Comparison of ENCODE assay signal across 8 mouse cellular contexts in the genomic region with DNA sequence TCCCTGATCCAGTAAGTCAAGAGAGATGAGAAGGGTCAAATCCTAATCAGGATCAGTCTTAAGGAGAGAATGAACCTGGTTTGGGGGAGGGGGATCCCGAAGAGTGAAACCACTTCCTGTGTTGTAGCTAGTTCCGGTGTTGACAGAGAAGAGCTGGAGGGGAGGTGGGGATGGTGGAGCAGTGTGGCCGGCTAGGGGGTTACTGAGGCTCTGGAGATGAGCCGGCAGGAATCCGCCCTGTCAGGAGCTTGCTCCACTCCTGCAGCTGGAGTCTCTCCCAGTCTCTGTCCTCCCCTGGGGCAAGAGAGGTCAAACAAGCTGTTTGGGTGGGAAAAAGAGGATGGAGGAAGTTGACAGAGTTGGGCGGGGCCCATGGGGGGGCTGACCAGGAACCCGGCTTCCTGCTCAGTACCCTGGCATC. TPM values are rescaled to one million over a fixed set of nuclear protein-coding genes. Genes with fewer than 3 reads are reported as not detected.
DNase-seq lines count a peak whose midpoint lies in the region; ATAC-seq and TF ChIP-seq lines count a peak whose summit lies in the region.

A gene (plus strand): TSS at position 126 of the 421 bp plus-strand sequence.

- peak; percentile 49 for DNase-seq in kidney, adult 18-20 months
- no peak for DNase-seq in kidney, adult 9 months
- DNase-seq in embryonic facial prominence, embryonic 11.5 days (ENCODE audit: low spot score) = peak; percentile 36
- no peak for DNase-seq in heart, postnatal 0 days (ENCODE audit: low spot score)
- no peak for DNase-seq in large intestine, adult 2 months (ENCODE audit: low read depth, low spot score)
- no peak for DNase-seq in stomach, postnatal 0 days (ENCODE audit: low spot score)

- no peaks in the 10 kb centered on the region for H3K27me3 ChIP-seq in embryonic facial prominence, embryonic 11.5 days (ENCODE audit: control insufficient read depth, insufficient read depth, low read length)
- no peaks in the 10 kb centered on the region for H3K27me3 ChIP-seq in heart, postnatal 0 days (ENCODE audit: control insufficient read depth, insufficient read depth, low read length)
- no peaks in the 10 kb centered on the region for H3K27me3 ChIP-seq in stomach, postnatal 0 days (ENCODE audit: control insufficient read depth, insufficient read depth, low read length)

- H3K27ac ChIP-seq in embryonic facial prominence, embryonic 11.5 days (replicated peaks; ENCODE audit: low read depth, low read length) = peak within 1 kb of the TSS; percentile 99
- H3K27ac ChIP-seq in heart, postnatal 0 days (ENCODE audit: low read depth) = peak within 1 kb of the TSS; percentile 93
- H3K27ac ChIP-seq in stomach, postnatal 0 days (replicated peaks) = peak within 1 kb of the TSS; percentile 97

- no peak within 1 kb of the TSS for H3K4me2 ChIP-seq in embryonic facial prominence, embryonic 11.5 days (ENCODE audit: low read depth, low read length)
- H3K4me2 ChIP-seq in heart, postnatal 0 days (ENCODE audit: low read depth, low read length) = peak within 1 kb of the TSS; percentile 79
- peak within 1 kb of the TSS; percentile 89 for H3K4me2 ChIP-seq in stomach, postnatal 0 days (replicated peaks; ENCODE audit: low read depth)

- no peak for TF ChIP-seq EP300 in heart, postnatal 0 days (IDR thresholded peaks at IDR 0.05; ENCODE audit: low read depth)
- TF ChIP-seq EP300 in stomach, postnatal 0 days (optimal IDR thresholded peaks at IDR 0.05) = no peak

- ATAC-seq in embryonic facial prominence, embryonic 11.5 days (replicated peaks; ENCODE audit: insufficient number of reproducible peaks, low FRiP score, low TSS enrichment, low read depth) = no peak
- ATAC-seq in heart, postnatal 0 days (ENCODE audit: insufficient read depth, low read depth) = no peak
- ATAC-seq in megakaryocyte-erythroid progenitor cell, adult 5-6 weeks (replicated peaks; ENCODE audit: low FRiP score, low TSS enrichment, poor library complexity, severe bottlenecking) = no peak
- ATAC-seq in stomach, postnatal 0 days (ENCODE audit: low FRiP score, low TSS enrichment) = peak; percentile 2; the same call in 1 of the 2 replicates
- ATAC-seq in frontal cortex, adult (ENCODE audit: low TSS enrichment) = no peak

- H3K4me1 ChIP-seq in embryonic facial prominence, embryonic 11.5 days (ENCODE audit: control insufficient read depth, insufficient read depth, low read length) = peaks cover 36% of the 10 kb centered on the region
- peaks cover 36% of the 10 kb centered on the region for H3K4me1 ChIP-seq in heart, postnatal 0 days (ENCODE audit: control insufficient read depth, insufficient read depth)
- H3K4me1 ChIP-seq in stomach, postnatal 0 days (replicated peaks; ENCODE audit: control insufficient read depth, insufficient read depth) = peaks cover 9% of the 10 kb centered on the region

- WGBS in embryonic facial prominence, embryonic 11.5 days = 12% methylated on average over 7 of the region's 7 CpGs
- 17% methylated on average over 6 of the region's 7 CpGs for WGBS in heart, postnatal 0 days
- 15% methylated on average over 7 of the region's 7 CpGs for WGBS in large intestine, adult 2 months
- 9% methylated on average over 7 of the region's 7 CpGs for WGBS in stomach, postnatal 0 days

- peak within 1 kb of the TSS; percentile 15; the same call in 1 of the 2 replicates for H3K4me3 ChIP-seq in embryonic facial prominence, embryonic 11.5 days (ENCODE audit: low read depth, low read length)
- H3K4me3 ChIP-seq in heart, postnatal 0 days (ENCODE audit: low read depth, low read length) = peak within 1 kb of the TSS; percentile 34; the same call in 1 of the 2 replicates
- H3K4me3 ChIP-seq in stomach, postnatal 0 days (ENCODE audit: low read depth, low read length) = no peak within 1 kb of the TSS

- H3K9me3 ChIP-seq in embryonic facial prominence, embryonic 11.5 days (replicated peaks; ENCODE audit: control insufficient read depth, low read length) = no peaks in the 10 kb centered on the region
- H3K9me3 ChIP-seq in heart, postnatal 0 days (replicated peaks; ENCODE audit: control insufficient read depth, low read length) = no peaks in the 10 kb centered on the region
- H3K9me3 ChIP-seq in stomach, postnatal 0 days (ENCODE audit: control insufficient read depth, low read length) = no peaks in the 10 kb centered on the region

- H3K36me3 ChIP-seq in embryonic facial prominence, embryonic 11.5 days (replicated peaks; ENCODE audit: control insufficient read depth, insufficient read depth, low read depth, low read length) = no peaks in the 10 kb centered on the region
- H3K36me3 ChIP-seq in heart, postnatal 0 days (replicated peaks; ENCODE audit: control insufficient read depth, insufficient read depth, low read length) = peaks cover 5% of the 10 kb centered on the region
- H3K36me3 ChIP-seq in stomach, postnatal 0 days (ENCODE audit: control insufficient read depth, insufficient read depth, low read length) = peaks cover 2% of the 10 kb centered on the region; the same call in 1 of the 2 replicates

- no peak within 1 kb of the TSS for H3K9ac ChIP-seq in embryonic facial prominence, embryonic 11.5 days (replicated peaks; ENCODE audit: low read length)
- H3K9ac ChIP-seq in heart, postnatal 0 days (replicated peaks; ENCODE audit: low read depth, low read length) = peak within 1 kb of the TSS; percentile 35; the same call in 1 of the 2 replicates
- H3K9ac ChIP-seq in stomach, postnatal 0 days (ENCODE audit: low read length) = no peak within 1 kb of the TSS

- no peak for TF ChIP-seq CTCF in heart, postnatal 0 days (IDR thresholded peaks at IDR 0.05; ENCODE audit: low read depth)
- TF ChIP-seq CTCF in stomach, postnatal 0 days (IDR thresholded peaks at IDR 0.05; ENCODE audit: low read depth) = no peak

RNA-seq across cellular contexts. Expression of the gene that starts here (rescaled TPM):
- 5.5 and 6.0 TPM in 2 replicates for polyA plus RNA-seq in embryonic facial prominence, embryonic 11.5 days (2014; fragmentation: Nextera tagmentation; extraction: Ambion mirVana)
- 0.53 and 3.1 TPM in 2 replicates for total RNA-seq in heart, postnatal 0 days (2014; rRNA removed; ENCODE audit: low replicate concordance)
- 5.9 and 6.0 TPM in 2 replicates for polyA plus RNA-seq in heart, postnatal 0 days (2015; fragmentation: Nextera tagmentation; extraction: Ambion mirVana)
- 11.2 and 11.8 TPM in 2 replicates for polyA plus RNA-seq in large intestine, adult 2 months (2012; rRNA removed)
- total RNA-seq in megakaryocyte-erythroid progenitor cell, adult 5-6 weeks (2014; fragmentation: Nextera tagmentation) = 28.0 and 33.0 TPM in 2 replicates
- 7.8 and 11.2 TPM in 2 replicates for total RNA-seq in megakaryocyte-erythroid progenitor cell, adult 5-6 weeks (2017)
- 7.8 and 8.2 TPM in 2 replicates for polyA plus RNA-seq in stomach, postnatal 0 days (2015; fragmentation: Nextera tagmentation; extraction: Ambion mirVana)

Comparison
In these comparisons a context has a peak if more than half of its experiments do, and no peak if none do; other contexts are left out.
1. DNase-seq: peak in kidney, adult 18-20 months (single experiment) and embryonic facial prominence, embryonic 11.5 days (single experiment); none in kidney, adult 9 months (single experiment), heart, postnatal 0 days (single experiment), large intestine, adult 2 months (single experiment) and stomach, postnatal 0 days (single experiment).
2. Peak in every context shown above with its lines, with median percentiles within 50 percentile points of each other: H3K27ac ChIP-seq.